In genomic region chr2:169300411-169300810, GRCm38 (mm10) we compare ENCODE assay signal across 12 mouse cellular contexts.
DNase-seq lines count a peak whose midpoint lies in the region; ATAC-seq lines count a peak whose summit lies in the region.
"Had no signal": no experiment of that assay in that cellular context is flagged by ENCODE, and none has a peak within 500 bp of the region (broad histone marks: within the 10 kb centered on the region; RNA-seq: fewer than 3 reads in every experiment).

No protein-coding gene starts in this region.

- H3K4me3 ChIP-seq in heart, embryonic 10.5 days: no peak overlapping the region
- H3K4me3 ChIP-seq: heart, embryonic 13.5 days; intestine, embryonic 15.5 days had no signal

- peaks cover 13% of the 10 kb centered on the region; the same call in 1 of the 2 replicates for H3K4me1 ChIP-seq in heart, embryonic 10.5 days
- H3K4me1 ChIP-seq: intestine, embryonic 15.5 days had no signal

- H3K27me3 ChIP-seq in heart, embryonic 10.5 days (ENCODE audit: insufficient read depth, poor library complexity, severe bottlenecking): 0 out of 2 replicates have a peak, but pooled peaks cover 6% of the 10 kb centered on the region
- H3K27me3 ChIP-seq: heart, embryonic 13.5 days; intestine, embryonic 15.5 days had no signal

- ATAC-seq in frontal cortex, adult (ENCODE audit: low TSS enrichment): peak; percentile 94
- ATAC-seq: intestine, embryonic 15.5 days had no signal

- no peaks in the 10 kb centered on the region for H3K9me3 ChIP-seq in heart, embryonic 10.5 days
- H3K9me3 ChIP-seq: heart, embryonic 13.5 days; intestine, embryonic 15.5 days had no signal

- peak; percentile 31 for DNase-seq in heart, embryonic 10.5 days (ENCODE audit: low spot score)
- no peak for DNase-seq in heart, adult 18-20 months
- DNase-seq in layer of hippocampus, postnatal 10 days (ENCODE audit: low spot score in 2 of 2): peak; percentile 16 to 37
- peak; percentile 53 for DNase-seq in right cerebral cortex, adult 18-20 months
- no peak for DNase-seq in spleen, postnatal 10 days (ENCODE audit: low spot score in 2 of 2)
- DNase-seq in liver: no peak
- DNase-seq in spleen, postnatal 36 days (ENCODE audit: low spot score in 2 of 2): no peak
- DNase-seq: cerebellum, postnatal 14 days; spleen, adult 18-20 months had no signal

- H3K27ac ChIP-seq in heart, embryonic 10.5 days: no peak overlapping the region
- H3K27ac ChIP-seq: heart, embryonic 13.5 days; intestine, embryonic 15.5 days had no signal

- no peaks in the 10 kb centered on the region for H3K36me3 ChIP-seq in heart, embryonic 10.5 days
- H3K36me3 ChIP-seq: heart, embryonic 13.5 days; intestine, embryonic 15.5 days had no signal

- WGBS in heart, embryonic 10.5 days: 89% methylated on average over 8 of the region's 8 CpGs

Comparison
In these comparisons a context has a peak if more than half of its experiments do, and no peak if none do; other contexts are left out.
1. DNase-seq: peak in heart, embryonic 10.5 days (single experiment), layer of hippocampus, postnatal 10 days (2 of 2) and right cerebral cortex, adult 18-20 months (single experiment); none in heart, adult 18-20 months (0 of 2), spleen, postnatal 10 days (0 of 2), liver (single experiment) and spleen, postnatal 36 days (0 of 2).